Mouse (Mus musculus): Measurements from ENCODE around the gene Cd27.

The Cd27 gene

GRCm38 (mm10) chr6:125210436-125210835, 26.4 kb downstream of the Cd27 start:
- no peak for DNase-seq

- DNase-seq = no peak
These were observed 39.6 kb downstream of the Cd27 start for GRCm38 (mm10) chr6:125197166-125197565.

- DNase-seq = no peak
These were observed 40.5 kb downstream of the Cd27 start for GRCm38 (mm10) chr6:125196301-125196700.

GRCm38 (mm10) chr6:125195541-125196075, 41.2 kb downstream of the Cd27 start:
- DNase-seq = no peak

- DNase-seq = no peak
These were observed 43.4 kb downstream of the Cd27 start for GRCm38 (mm10) chr6:125193390-125193789.

GRCm38 (mm10) chr6:125192841-125193240, 44.0 kb downstream of the Cd27 start:
- DNase-seq = no peak

GRCm38 (mm10) chr6:125192016-125192714, 44.6 kb downstream of the Cd27 start:
- DNase-seq = peak; percentile 94

- peak; percentile 97 to 98 for DNase-seq
These were observed 45.3 kb downstream of the Cd27 start, which contains the start of the genes Ncapd2 and Mrpl51 for GRCm38 (mm10) chr6:125191332-125192015. Gene Ncapd2 (minus strand): TSS chr6:125191701. Gene Mrpl51 (plus strand): TSS chr6:125191801.

- no peak for DNase-seq
These were observed 46.0 kb downstream of the Cd27 start for GRCm38 (mm10) chr6:125190816-125191215.

- no peak for DNase-seq
These were observed 50.6 kb downstream of the Cd27 start for GRCm38 (mm10) chr6:125186203-125186602.

Measured in kidney, adult 8-10 months (tissue).